Mouse (Mus musculus) 3134 (cell line): ENCODE data around the gene Gm37240.

ENCODE experiments used
- DNase-seq: peaks from one replicate; pipeline ENCODE4 v3.0.0-alpha.2; 2011; ENCODE audit warnings: low spot score; ENCODE audit not compliant: insufficient read length; ENCODE audit errors: extremely low read depth

The Gm37240 gene

DNA sequence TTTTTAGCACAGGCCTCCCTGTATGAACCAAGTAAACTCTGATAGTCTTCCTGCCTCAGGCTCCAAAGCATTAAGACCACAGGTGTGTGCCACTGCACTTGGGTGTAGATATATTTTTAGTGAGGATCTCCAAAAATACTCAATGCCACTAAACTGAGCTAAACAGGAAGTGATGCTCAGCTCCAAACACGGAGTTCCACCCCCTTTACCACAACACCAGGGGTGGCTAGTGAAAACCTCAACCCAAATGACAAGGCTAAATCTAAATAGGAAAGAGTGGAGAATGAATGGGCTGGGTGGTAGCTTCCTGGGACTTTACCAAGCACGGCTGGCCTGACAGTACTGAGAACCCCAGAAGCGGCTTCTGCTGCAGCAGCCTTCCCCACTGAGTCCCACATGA, 194.3 kb downstream of the Gm37240 start:
- no peak for DNase-seq

GRCm38 (mm10) chr3:85691134-85691533, 196.2 kb downstream of the Gm37240 start:
- no peak for DNase-seq

GRCm38 (mm10) chr3:85688341-85688740, 199.0 kb downstream of the Gm37240 start:
- no peak for DNase-seq

DNA sequence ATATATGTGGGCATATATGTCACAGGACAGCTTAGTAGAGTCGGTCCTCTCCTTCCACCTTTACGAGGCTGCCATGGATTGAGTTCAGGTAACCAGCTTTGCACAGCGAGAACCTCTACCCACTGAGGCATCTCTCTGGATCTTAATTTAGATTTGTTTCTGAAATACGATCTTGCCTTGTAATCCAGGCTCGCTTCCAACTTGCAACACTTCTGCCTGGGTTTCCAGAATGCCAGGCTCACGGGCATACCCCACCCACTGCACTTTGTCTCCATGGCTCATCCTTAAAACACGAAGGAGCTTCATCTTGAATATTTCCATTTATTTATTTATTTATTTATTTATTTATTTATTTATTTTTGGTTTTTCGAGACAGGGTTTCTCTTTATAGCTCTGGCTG, 202.0 kb downstream of the Gm37240 start:
- DNase-seq, result no peak

GRCm38 (mm10) chr3:85683618-85684017, 203.7 kb downstream of the Gm37240 start:
- no peak for DNase-seq

DNA sequence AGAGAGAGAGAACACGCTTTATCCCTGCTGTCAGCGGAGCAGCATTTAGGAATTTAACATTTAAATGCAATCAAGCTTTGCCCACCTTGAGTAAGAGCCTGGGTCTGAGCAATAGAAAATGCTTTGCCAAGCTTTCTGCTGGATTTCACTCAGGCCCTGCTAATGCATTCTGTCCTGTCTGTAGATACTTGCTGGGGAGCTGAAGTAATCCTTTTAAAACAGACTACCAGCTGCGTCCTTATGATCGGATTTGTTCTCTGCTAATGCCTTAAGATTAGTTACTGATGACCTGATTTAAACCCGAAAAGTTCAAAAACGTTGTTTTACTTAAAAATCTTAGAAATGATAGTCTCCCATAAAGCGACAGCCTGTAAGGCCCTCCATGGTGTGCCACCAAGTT, 206.2 kb downstream of the Gm37240 start:
- DNase-seq, result no peak

DNA sequence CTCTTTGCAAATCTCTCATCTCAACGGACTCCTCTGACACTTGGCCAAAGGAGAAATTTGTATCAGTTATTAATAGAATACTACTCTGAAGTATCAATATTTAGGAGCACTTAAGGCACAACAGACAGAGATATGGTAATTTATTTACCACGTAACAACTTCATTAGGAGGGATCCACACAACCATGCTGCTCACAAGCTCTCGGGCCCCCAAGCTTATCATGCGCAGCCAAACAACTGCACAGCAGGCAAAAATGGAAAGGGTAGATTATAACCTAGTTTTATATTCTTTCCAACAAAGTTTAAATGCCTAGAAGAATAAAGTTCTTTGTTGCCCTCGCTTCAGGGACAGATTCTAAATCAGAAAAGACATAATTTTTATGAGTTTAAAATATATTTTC, 207.4 kb downstream of the Gm37240 start:
- DNase-seq, result no peak

DNA sequence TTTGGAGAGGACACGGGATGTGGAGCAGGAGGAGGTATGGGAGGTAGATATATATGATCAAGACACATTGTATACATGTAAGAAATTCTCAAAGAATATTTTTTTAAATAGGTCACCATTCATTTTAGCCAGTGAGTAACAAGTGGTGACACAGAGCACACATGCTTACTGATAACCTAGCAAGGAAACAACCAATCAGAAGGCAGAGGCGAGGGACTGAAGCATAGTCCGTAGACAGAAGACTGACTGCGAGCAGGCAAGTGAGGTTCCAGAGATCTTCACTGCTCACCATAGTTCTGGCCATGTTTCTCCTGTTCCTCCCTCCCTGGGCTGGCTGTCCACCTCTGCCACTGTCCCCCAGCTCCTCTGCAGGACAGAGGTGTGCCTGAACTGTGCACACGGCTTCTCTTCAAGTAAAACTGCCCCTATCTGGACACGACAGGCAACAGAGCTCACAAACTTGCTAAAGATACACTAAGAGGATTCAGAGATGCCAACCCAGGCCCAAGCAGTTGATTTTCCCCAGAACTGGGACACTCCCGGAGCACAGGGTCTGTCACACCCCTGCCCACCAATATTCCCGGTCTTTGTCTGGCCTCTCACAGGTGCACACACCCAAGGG, 207.9 kb downstream of the Gm37240 start:
- no peak for DNase-seq

DNA sequence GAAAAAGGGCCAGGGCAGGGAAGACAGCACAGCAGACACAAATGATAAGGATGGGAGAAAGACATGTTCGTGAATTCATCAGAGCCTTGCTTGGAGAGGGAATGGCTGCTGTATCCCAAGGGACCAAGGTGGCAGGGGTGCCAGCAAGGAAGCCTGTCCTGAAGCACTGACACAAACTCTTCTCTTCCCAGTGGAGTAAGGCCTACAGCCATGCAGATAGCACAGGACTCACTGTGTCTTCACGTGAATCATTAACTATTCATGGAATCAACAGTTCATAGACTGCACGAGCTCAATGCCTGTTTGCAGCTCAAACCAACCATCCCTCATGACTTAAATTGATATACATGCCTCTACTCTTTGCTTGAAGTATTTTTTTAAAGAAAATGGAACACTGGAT, 209.4 kb downstream of the Gm37240 start:
- DNase-seq, result no peak

DNA sequence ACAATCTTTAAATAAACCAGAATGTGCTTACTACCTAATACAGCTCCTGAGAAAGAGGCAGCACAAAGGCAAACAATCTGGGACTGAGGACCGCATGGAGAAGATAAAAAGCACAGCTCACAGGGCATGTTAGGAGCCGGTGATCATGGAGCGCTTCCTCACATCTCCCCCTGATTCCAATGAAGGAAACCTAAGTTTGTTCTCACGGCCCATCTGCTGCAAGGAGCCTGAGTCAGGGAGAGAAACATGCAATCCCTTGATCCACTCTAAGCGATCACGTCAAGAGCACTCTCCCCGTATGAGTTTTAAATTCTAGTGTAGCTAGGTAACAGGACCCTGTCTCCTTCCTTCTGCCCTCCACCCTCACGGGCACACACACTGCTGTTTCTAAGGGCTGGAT, 210.2 kb downstream of the Gm37240 start:
- DNase-seq, result no peak

- DNase-seq, result no peak
Observed at GRCm38 (mm10) chr3:85669844-85670243, 217.5 kb downstream of the Gm37240 start.

- no peak for DNase-seq
Observed at GRCm38 (mm10) chr3:85667683-85668082, 219.6 kb downstream of the Gm37240 start.

- DNase-seq, result no peak
Observed at GRCm38 (mm10) chr3:85666736-85667135, 220.6 kb downstream of the Gm37240 start.

DNA sequence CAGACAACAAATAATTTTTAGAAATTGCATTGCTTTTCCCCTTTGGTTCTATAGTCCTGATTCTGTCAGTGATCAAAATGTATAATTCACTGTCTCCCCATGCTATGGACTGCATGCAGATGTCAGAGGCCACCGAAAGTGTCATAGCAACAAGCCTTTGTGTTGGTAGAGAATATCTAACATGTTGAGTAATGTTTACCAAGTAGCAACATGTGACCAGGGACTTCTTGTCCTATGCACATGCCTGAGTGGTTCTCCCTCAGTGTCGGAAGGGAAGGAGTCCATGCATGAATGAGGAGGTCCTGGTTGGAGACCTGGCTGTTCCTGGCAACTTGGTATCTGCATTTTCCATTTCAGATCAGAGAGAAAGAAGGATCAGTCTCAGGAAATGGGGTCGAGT, 221.2 kb downstream of the Gm37240 start:
- no peak for DNase-seq

GRCm38 (mm10) chr3:85664591-85665171, 222.6 kb downstream of the Gm37240 start:
- DNase-seq, result no peak

GRCm38 (mm10) chr3:85663826-85664225, 223.5 kb downstream of the Gm37240 start:
- no peak for DNase-seq

DNA sequence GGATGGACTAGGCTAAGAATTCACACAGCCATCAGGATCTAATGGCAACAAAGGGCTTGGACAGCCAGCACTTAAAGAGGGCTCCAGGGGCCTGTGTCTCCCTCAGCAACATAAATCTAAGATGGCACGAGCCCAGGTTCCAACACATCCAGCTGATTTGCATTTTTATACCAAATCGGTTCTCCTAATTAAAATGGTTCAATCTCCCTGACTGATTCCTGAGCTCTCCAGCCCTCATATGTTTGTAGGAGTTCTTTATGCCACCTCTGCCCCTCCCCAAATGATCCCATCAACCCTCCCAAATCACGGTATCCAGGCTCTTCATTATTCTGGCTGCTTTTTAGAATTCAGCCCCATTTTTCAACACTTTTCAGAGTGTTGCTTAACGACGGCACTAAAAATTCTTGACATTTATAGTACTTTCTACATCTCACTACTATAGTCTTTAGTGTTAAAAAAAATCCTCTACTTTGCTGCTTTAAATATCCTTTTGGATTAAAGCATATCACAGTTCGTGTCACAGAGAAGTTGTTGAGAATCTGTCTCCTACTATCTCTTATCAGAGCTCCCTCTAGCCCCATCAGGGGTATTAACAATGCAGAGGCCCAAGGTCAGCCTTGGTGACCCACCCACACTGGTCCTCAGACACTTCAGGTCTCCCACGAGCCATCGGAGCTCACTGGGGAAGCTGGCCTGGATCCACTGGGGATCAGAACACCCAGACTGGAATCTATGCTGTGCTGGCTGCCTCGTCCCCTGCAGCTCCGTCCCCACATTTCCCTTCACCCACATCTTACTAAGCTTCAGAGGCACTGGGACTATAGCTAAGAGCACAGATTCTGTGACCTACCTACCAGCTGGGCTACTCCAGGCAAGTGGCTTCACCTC, 225.1 kb downstream of the Gm37240 start:
- DNase-seq, result no peak

- no peak for DNase-seq
Observed at GRCm38 (mm10) chr3:85659681-85660080, 227.6 kb downstream of the Gm37240 start.

DNA sequence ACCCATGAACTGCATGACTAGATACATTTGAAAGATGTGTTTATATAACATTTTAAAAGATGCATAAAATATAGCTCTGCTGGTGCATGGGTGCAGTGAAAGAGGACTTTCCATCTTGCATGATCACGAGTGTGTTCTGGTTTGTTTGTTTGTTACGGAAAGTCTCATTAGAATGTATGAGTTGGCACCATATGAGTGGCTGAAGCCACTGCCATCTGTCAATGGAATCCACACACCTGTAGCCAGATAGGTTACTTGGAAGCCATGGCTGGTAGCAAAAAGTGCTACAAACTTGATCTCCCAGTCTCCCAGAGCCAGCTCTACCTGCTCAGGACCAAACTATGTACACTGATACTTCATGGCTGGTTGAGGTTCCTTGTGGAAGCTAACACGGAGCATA, 231.8 kb downstream of the Gm37240 start:
- no peak for DNase-seq

DNA sequence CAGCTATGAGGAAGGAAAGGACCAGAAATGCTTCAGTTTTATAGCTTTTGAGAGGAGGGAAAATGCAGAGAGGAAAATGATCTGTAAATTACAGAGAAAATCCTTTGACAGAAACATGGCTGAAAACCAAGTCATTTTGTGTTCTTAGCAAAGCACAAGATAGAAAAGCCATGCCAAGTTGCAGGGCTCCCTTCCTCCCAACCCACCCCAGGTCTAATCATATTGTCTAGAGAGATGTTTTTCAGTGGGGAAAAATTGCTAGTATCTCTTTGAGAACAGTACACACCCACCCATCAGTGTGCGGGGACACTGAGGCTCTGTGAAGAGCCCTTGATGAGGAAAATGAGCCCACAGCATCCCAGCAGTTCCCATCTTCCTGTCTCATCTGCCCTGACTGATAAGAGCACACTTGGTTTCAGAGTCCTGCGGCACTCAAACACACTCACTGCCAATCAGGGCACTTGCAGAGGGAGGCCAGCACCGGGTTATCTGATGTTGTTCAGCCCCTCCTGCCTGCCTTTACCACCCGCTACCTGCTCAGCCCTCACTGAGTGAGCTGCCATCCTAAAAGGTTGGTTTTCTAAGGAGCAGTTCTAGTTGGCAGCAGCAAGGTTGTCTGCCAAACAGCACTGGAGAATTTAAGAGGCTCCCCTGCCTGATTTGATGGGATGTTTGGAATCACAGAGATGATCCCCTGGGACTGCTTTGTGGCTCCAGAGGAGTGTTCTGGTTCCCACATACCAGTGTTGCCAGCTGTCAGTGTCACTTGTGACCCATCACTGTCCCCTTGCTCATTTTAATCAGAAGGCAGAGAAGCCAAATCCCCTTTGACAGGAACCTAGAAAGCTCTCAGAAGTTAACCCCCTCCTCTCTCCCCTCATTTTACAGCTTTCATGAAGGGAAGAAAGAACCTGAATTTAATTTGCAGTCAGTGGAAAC, 234.3 kb downstream of the Gm37240 start:
- DNase-seq, result no peak

GRCm38 (mm10) chr3:85649176-85649575, 238.1 kb downstream of the Gm37240 start:
- DNase-seq, result no peak
